Mouse (Mus musculus) hindbrain, postnatal 0 days (tissue): ENCODE measurements around the gene Ampd2. TPM values are rescaled to one million over a fixed set of nuclear protein-coding genes. Genes with fewer than 3 reads are reported as not detected.

Experiments used
- ATAC-seq: fragments of 200-750 bp; cut with Nextera tagmentation; 2 replicates; pipeline ENCODE4 v1.8.0; 2017; ENCODE audit warnings: mild to moderate bottlenecking, moderate TSS enrichment, moderate library complexity
- DNase-seq: peaks from one replicate; pipeline ENCODE4 v3.0.0-alpha.2; 2015; ENCODE audit warnings: low spot score
- H3K27ac ChIP-seq: fragments of 300-500 bp; sonication (generic); 2 replicates; pipeline ENCODE4 v1.5.1; 2014; ENCODE audit warnings: mild to moderate bottlenecking
- H3K27me3 ChIP-seq: fragments of 300-500 bp; sonication (generic); 2 replicates; pipeline ENCODE4 v1.6.1; 2014; ENCODE audit warnings: low read length, mixed read lengths; ENCODE audit not compliant: insufficient read depth
- H3K36me3 ChIP-seq: fragments of 300-500 bp; sonication (generic); 2 replicates; pipeline ENCODE4 v1.6.1; 2014; ENCODE audit warnings: low read length, mixed read lengths; ENCODE audit not compliant: insufficient read depth
- H3K4me1 ChIP-seq: fragments of 300-500 bp; sonication (generic); 2 replicates; pipeline ENCODE4 v1.6.1; 2014; ENCODE audit warnings: antibody characterized with exemption, low read length, mixed read lengths; ENCODE audit not compliant: insufficient read depth
- H3K4me2 ChIP-seq: fragments of 300-500 bp; sonication (generic); 2 replicates; pipeline ENCODE4 v1.6.1; 2014; ENCODE audit warnings: low read depth, mild to moderate bottlenecking, low read length, moderate library complexity, mixed read lengths
- H3K4me3 ChIP-seq: fragments of 300-500 bp; sonication (generic); 2 replicates; pipeline ENCODE4 v1.5.1; 2014; ENCODE audit warnings: low read length
- H3K9ac ChIP-seq: fragments of 300-500 bp; sonication (generic); replicated peaks from 2 replicates; pipeline ENCODE4 v1.6.1; 2014; ENCODE audit warnings: mild to moderate bottlenecking, low read length, moderate library complexity, mixed read lengths
- H3K9me3 ChIP-seq: fragments of 300-500 bp; sonication (generic); 2 replicates; pipeline ENCODE4 v1.6.1; 2016; ENCODE audit warnings: low read length, mixed read lengths
- CTCF ChIP-seq: IDR thresholded peaks from 2 replicates; pipeline ENCODE4 v1.5.1; 2016; ENCODE audit warnings: antibody characterized with exemption, control low read depth, low read depth
- WGBS: fragments of 180-500 bp; shearing (Covaris S2); extraction: QIAGEN DNeasy Blood & Tissue Kit; methylation state at CpG from one replicate; pipeline ENCODE4 v1.1.7; 2014; 5-methylcytosine and 5-hydroxymethylcytosine counted together
- polyA plus RNA-seq: library from polyadenylated mRNA; unstranded; fragments of >200 nt; fragmentation: Nextera tagmentation; extraction: Ambion mirVana; gene quantifications from 2 replicates; pipeline ENCODE4 v1.2.1, GENCODE M21; 2015
- total RNA-seq: library from RNA; depleted of rRNA; stranded (reverse); fragments of >200 nt; gene quantifications from 2 replicates; pipeline ENCODE4 v1.2.3, GENCODE M21; 2014

The Ampd2 gene
- total and polyA plus RNA-seq, 2 experiments from 2014 or later: 40.3 to 56.6 TPM

DNA sequence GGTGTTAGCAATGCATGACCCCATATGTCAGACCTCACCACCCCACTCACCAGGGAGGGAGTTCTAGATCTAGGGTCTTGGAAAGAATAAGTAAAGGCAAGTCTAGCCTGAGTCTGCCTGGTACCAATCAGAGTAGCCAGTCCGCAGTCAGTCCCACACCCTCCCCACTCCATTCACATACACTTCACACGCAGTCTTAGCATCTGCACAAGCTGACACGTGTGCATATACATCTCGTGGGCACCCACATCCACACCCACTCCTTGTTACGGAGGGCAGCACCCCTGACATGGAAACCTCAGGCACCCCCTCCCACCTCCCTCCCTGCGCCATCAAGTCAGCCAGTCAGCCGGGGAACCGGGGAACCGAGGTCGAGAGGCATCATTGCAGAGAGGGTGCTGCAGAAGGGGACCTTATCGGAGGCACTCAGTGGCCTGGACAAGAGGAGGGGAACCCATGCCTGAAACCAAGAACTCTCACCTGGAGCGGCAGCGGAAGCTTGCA is 1.6 kb downstream of the Ampd2 start:
- Histone ChIP-seq H3K9ac (peak overlapping the region; percentile 68), H3K27ac (peak overlapping the region; percentile 82; the same call in 1 of the 2 replicates), H3K4me3 (peak overlapping the region; percentile 51), H3K27me3 (no peaks in the 10 kb centered on the region), H3K4me2 (peak overlapping the region; percentile 100), H3K9me3 (no peaks in the 10 kb centered on the region), H3K36me3 (no peaks in the 10 kb centered on the region; the same call in 1 of the 2 replicates), H3K4me1 (peaks cover 30% of the 10 kb centered on the region)
- DNase-seq (no peak), ATAC-seq (peak; percentile 22)
- 10% methylated on average over 13 of the region's 13 CpGs for WGBS
- no peak for TF ChIP-seq CTCF

- no peaks in the 10 kb centered on the region for H3K27me3 ChIP-seq
- no peak for TF ChIP-seq CTCF
- DNase-seq (no peak), ATAC-seq (no peak)
- 67% methylated on average over 4 of the region's 4 CpGs for WGBS
- H3K36me3 ChIP-seq: peaks cover 5% of the 10 kb centered on the region; the same call in 1 of the 2 replicates
- peaks cover 30% of the 10 kb centered on the region for H3K4me1 ChIP-seq
- H3K27ac ChIP-seq: no peak overlapping the region
- no peak overlapping the region for H3K9ac ChIP-seq
- H3K9me3 ChIP-seq: no peaks in the 10 kb centered on the region
- peak overlapping the region; percentile 100 for H3K4me2 ChIP-seq
- peak overlapping the region; percentile 51; the same call in 1 of the 2 replicates for H3K4me3 ChIP-seq
Observed at GRCm38 (mm10) chr3:108083904-108084407, 2.5 kb downstream of the Ampd2 start.

GRCm38 (mm10) chr3:108083161-108083560 is 3.3 kb downstream of the Ampd2 start:
- Histone ChIP-seq H3K4me1 (peaks cover 30% of the 10 kb centered on the region), H3K36me3 (peaks cover 11% of the 10 kb centered on the region), H3K27me3 (no peaks in the 10 kb centered on the region), H3K4me3 (no peak overlapping the region), H3K9ac (no peak overlapping the region), H3K27ac (peak overlapping the region; percentile 56; the same call in 1 of the 2 replicates), H3K4me2 (no peak overlapping the region), H3K9me3 (no peaks in the 10 kb centered on the region)
- 61% methylated on average over 2 of the region's 2 CpGs for WGBS
- ATAC-seq: no peak
- no peak for TF ChIP-seq CTCF
- DNase-seq: no peak

GRCm38 (mm10) chr3:108082251-108082875 is 4.1 kb downstream of the Ampd2 start:
- H3K27ac ChIP-seq: peak overlapping the region; percentile 56; the same call in 1 of the 2 replicates
- no peaks in the 10 kb centered on the region for H3K9me3 ChIP-seq
- peak overlapping the region; percentile 15 for H3K9ac ChIP-seq
- no peaks in the 10 kb centered on the region for H3K27me3 ChIP-seq
- no peak for TF ChIP-seq CTCF
- ATAC-seq (0 out of 2 replicates have a peak, but pooled peaks have one; percentile 25), DNase-seq (peak; percentile 59)
- H3K4me3 ChIP-seq: no peak overlapping the region
- WGBS: 45% methylated on average over 1 of the region's 1 CpGs
- H3K4me1 ChIP-seq: peaks cover 30% of the 10 kb centered on the region
- H3K36me3 ChIP-seq: peaks cover 15% of the 10 kb centered on the region
- H3K4me2 ChIP-seq: peak overlapping the region; percentile 22

- WGBS: 35% methylated on average over 4 of the region's 4 CpGs
- Histone ChIP-seq H3K36me3 (peaks cover 21% of the 10 kb centered on the region), H3K9me3 (no peaks in the 10 kb centered on the region), H3K4me3 (no peak overlapping the region), H3K4me1 (peaks cover 29% of the 10 kb centered on the region), H3K9ac (peak overlapping the region; percentile 15), H3K27ac (peak overlapping the region; percentile 56; the same call in 1 of the 2 replicates), H3K4me2 (peak overlapping the region; percentile 22), H3K27me3 (no peaks in the 10 kb centered on the region)
- no peak for DNase-seq
- no peak for TF ChIP-seq CTCF
- ATAC-seq: no peak
Observed at GRCm38 (mm10) chr3:108081681-108082080, 4.8 kb downstream of the Ampd2 start.

DNA sequence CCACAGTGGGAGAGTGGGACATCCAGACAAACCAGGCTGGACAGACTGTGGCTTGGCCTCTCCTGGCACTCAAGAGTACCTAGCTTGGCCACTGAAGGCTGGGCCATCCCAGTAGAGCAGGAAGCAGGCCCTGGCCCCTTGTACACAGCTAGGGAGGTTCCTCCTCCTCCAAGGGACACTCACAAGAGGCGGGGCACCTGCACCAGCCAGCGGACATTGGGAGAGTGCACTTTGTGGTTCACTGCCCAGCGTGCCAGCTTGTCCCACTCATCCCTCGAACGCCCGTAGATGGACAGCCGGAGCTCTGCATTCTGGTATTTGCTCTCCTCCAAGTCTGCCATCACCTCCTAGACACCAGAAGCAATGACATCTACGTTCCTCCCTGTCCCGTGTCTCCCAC is 9.6 kb downstream of the Ampd2 start:
- H3K27me3 ChIP-seq: no peaks in the 10 kb centered on the region
- TF ChIP-seq CTCF: no peak
- ATAC-seq (no peak), DNase-seq (no peak)
- no peak overlapping the region for H3K4me3 ChIP-seq
- peaks cover 42% of the 10 kb centered on the region for H3K36me3 ChIP-seq
- 89% methylated on average over 9 of the region's 9 CpGs for WGBS
- no peak overlapping the region for H3K27ac ChIP-seq
- no peaks in the 10 kb centered on the region for H3K9me3 ChIP-seq
- H3K9ac ChIP-seq: no peak overlapping the region
- H3K4me1 ChIP-seq: peaks cover 4% of the 10 kb centered on the region; the same call in 1 of the 2 replicates
- H3K4me2 ChIP-seq: no peak overlapping the region

DNA sequence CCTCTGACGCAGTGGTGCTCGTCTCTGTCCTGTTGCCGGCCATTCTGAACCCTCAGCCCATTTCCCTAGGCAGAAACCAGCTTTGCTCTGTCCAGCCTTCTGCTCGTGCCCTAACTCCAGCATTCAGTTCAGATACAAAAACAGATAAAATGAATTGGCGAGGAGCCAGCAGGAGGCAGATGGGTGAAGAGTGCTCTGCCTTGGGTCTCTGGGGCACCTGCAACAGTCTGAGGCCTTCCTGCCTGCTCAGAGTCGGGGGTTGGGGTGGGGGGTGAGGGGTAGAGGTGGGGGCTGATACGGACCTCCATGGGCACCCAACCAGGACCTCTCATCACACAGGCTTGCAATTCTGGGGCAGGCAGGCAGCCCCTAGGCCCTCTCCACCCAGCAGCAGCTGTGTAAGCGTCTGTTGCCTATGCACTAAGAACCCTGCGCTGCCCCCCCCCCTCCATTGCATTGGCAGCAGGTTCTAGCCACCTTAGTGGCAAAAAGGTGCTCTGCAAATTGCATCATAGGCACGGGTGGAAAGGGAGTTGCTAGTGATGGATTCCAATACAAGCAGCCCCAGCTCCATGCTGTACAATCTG is 13.4 kb downstream of the Ampd2 start:
- no peaks in the 10 kb centered on the region for H3K27me3 ChIP-seq
- no peaks in the 10 kb centered on the region for H3K9me3 ChIP-seq
- no peaks in the 10 kb centered on the region for H3K4me1 ChIP-seq
- H3K4me3 ChIP-seq: no peak overlapping the region
- no peak overlapping the region for H3K4me2 ChIP-seq
- no peak for TF ChIP-seq CTCF
- H3K9ac ChIP-seq: no peak overlapping the region
- WGBS: 58% methylated on average over 10 of the region's 10 CpGs
- peaks cover 32% of the 10 kb centered on the region for H3K36me3 ChIP-seq
- H3K27ac ChIP-seq: no peak overlapping the region
- peak; percentile 38 for DNase-seq
- peak; percentile 63 for ATAC-seq
